Mouse (Mus musculus) left cerebral cortex, postnatal 10 days (tissue): ENCODE results near the gene Lix1. TPM values are rescaled to one million over a fixed set of nuclear protein-coding genes. Genes with fewer than 3 reads are reported as not detected.
A peak's percentile ranks its signal among the peaks of the same experiment; 100 is the strongest.

Experiments
- DNase-seq, 2 experiments: peaks; one replicate each; pipeline ENCODE4 v3.0.0; 2021 to 2022; ENCODE audit warnings: low spot score in 2 of 2, mixed read lengths in 1 of 2; ENCODE audit errors: extremely low spot score in 1 of 2
- intact Hi-C: fragments of 180-260 bp; cut with DNase I; formaldehyde crosslinking; loops from one replicate; pipeline ENCODE4 v1.15.1; 2025
- total RNA-seq, 2 experiments: library from RNA; stranded (reverse); gene quantifications; 2 replicates each; pipeline ENCODE4 v1.2.3; 2021

Lix1 gene
- total RNA-seq, 2 experiments from 2014 or later = 62.9 to 65.4 TPM

DNA sequence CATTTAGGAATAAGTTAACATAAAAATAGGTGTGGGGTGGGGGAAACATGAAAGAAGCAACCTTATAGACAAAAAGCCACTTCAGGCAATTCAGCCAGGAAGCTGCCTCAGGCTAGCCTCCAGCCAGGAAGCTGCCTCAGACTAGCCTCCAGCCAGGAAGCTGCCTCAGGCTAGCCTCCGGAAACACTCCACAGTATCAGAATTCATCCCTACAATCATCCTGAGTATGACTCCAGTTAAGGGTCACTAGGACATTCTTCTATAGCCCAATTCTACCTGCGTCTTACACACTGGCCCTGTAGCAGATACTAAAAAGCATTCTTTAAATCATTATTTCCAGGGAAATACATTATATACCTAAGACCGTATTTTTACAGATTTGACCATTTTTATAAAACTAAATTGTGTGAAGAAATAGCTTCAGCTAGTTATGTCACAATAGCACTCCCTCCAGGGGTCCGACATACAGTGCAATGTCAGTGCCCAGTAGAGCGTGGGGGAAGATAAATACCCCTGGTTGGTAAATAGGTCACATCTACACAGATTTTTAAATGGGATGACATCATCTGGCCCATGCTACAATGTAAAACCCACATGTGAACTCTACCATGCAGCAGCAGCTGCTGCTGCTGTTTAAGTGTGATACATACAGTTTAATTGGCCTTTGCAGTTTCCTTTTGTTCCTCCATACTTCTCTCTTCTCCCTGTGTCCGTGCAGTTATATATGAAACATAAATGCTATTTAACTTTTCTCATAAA is 6.4 kb downstream of the Lix1 start:
- intact Hi-C loops = no loop called here

DNA sequence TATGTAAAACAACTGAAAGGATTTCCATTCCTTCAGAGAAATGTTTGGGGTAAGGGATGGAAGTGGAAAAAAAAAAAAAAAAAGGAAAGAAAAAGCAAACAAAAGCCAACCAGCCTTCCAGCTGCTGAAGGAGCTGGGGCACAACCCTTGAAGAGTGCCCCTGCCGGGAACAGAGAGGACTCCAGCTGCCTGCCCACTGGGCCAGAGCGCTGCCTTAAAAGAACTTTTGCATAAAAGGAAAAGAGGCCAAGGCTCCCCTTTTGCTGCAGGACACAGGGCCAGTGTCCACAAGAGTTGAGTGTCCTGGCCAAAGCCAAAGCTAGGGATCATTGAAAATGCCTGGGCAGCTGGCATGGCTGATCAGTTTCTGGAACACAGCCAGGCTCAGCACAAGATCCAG is 7.1 kb downstream of the Lix1 start:
- peak; percentile 44 to 47 for DNase-seq
- intact Hi-C loops = no loop called here

More for the DNA sequence above, 6.4 kb downstream of the Lix1 start:
- DNase-seq = no peak

DNA sequence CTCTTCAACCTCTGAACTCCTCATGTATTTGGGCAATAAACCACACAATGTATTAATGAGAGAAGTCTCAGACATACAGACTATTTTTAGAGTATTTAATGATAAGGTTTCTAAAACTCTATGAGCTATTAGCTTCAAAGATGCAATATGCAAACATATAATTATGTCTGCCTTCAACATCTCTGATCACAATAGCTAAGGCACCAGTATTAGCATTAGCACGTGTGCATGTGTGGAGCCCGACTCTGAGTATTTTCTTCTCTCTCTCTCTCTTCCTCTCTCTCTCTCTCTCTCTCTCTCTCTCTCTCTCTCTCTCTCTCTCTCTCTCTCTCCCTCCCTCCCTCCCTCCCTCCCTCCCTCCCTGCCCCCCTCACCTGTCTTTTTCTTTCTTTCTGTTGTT is 9.0 kb downstream of the Lix1 start:
- intact Hi-C loops = no loop called here
- no peak for DNase-seq

DNA sequence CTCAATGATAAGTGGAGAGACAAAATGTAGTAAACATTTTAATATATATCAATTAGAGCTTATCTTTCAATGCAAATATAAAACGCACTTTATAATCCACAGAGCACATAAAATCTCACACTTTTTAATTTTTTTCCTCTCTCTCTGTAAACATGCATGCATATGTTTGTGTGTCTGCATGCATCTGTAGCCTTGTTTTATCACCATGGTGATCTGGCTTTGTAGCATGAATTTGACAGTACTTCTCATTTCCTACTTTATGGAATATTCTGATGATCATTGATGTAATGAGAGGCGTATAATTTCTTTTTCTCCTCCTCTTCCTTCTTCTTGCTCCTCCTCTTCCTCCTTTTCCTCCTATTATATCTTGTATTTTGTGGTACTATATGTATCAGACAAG is 9.7 kb downstream of the Lix1 start:
- intact Hi-C loops = no loop called here
- no peak for DNase-seq

DNA sequence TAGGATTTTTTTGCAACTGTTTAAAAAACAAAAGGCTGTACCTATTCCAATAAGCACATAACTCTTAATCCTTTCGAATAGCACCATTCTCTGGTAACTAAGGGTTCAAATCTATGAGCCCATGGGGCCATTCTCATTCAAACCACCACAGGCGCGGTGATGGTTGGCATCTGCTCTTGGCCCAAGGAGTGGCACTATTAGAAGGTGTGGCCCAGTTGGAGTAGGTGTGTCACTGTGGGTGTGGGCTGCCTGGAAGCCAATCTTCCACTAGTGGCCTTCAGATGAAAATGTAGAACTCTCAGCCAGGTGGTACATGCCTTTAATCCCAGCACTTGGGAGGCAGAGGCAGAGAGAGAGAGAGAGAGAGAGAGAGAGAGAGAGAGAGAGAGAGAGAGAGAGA is 11.7 kb downstream of the Lix1 start:
- intact Hi-C loops = no loop called here
- no peak for DNase-seq

DNA sequence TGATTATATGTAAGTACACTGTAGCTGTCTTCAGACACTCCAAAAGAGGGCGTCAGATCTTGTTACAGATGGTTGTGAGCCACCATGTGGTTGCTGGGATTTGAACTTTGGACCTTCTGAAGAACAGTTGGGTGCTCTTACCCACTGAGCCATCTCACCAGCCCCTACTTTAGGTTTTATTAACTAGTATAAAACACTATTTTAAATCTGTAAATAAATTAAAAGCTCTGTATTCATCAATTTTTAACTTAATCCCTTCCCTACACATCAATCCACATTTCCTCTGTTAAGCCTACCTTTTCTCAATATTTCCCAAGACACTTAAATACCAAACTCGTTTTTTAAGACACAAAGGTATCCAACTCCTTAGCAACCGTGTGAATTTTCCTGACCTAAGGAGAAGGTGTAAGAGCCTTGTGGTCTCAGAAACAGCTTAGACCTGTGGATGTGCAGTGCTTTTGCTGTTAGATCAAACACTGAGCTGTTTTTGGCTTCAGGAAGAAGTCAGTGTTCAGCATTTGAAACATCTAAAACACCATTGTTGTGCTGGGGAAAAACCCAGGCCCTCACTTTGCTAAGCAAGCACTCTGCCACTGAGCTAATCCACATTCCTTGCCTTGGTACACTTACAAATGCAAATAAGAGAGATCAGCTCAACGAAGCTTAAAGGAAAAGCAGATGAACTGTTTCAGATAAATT is 22.3 kb downstream of the Lix1 start:
- intact Hi-C loops = no loop called here

DNA sequence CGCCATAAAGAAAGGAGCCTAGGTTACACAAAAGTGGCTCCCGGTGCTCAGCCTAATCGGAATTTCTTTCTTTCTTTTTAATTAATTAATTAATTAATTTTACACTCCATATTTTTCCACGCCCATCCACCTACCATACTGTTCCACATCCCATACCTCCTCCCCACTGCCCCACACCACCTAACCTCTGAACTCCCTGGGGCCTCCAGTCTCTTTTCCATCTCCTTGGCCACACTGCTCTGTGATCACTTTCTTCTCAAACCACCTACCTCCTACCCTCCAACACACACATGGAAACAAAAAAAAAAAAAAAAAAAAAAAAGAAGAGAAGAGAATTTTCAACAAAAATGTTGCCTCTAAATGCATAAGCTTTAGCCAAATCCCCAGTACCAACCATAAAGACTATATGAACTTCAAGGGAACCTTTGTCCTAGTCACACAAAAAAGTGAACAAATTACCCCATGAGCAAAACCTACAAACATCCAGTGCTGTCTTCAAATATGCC is 22.9 kb downstream of the Lix1 start:
- no peak for DNase-seq
- intact Hi-C loops = no loop called here

More for the DNA sequence above, 22.3 kb downstream of the Lix1 start:
- no peak for DNase-seq

DNA sequence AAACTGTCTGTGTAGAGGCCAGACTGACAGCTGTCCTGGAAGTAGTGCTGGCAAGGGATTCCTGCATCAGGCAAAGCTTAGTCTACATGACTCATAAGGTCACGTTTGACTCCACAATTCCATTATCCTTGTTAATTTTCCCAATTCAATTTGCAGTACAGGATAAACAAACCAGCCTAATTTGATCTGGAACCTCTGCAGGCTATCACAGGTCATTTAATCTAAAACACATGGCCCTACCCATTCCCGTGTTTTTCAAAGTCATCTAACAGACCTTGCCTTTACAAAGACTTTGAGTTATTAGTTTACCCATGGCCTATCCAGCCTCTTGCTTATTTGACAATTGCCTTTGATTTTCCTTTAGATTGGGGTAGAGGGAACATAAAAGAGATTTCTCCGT is 23.4 kb downstream of the Lix1 start:
- DNase-seq = no peak

DNA sequence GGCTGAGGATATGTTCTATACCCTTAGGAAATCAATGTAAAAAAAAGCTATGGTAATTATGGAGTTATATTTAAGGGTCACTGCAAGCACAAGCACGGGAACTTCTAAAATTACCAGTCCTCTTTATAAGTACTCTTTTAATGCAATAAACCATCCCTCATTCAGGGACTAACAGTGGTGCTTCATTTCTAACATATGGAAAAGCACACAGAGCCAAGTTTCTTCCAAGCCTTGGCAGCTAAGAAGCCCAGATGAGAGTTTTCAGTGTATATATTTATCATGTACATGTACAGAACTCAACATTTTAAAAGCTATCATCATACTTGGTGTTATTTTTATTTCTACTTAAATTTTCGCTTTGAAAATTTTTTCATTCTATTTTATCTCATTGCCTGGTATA is 26.4 kb downstream of the Lix1 start:
- intact Hi-C loops = no loop called here
- DNase-seq = peak in 1 of 2 experiments; percentile 32

More for the DNA sequence above, 23.4 kb downstream of the Lix1 start:
- intact Hi-C loops = no loop called here

DNA sequence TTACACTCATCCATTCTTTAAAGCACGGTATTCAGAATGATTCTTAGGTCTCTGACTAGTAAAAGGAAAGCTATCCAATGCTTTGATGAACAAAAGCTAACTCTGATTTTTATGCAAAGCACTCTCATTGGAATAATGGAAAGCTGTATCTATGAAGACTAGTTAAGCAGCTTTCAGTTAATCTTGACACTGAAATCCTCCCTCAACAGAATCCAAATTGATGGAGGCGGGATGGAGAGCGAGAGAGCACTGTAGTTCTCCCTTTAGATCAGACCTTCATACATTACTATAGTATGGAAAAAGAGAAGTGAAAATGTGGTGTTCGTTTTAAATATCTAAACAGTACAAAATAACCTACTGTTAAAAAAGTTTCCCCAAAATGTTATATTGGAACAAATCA is 31.2 kb downstream of the Lix1 start:
- no peak for DNase-seq
- intact Hi-C loops = no loop called here

DNA sequence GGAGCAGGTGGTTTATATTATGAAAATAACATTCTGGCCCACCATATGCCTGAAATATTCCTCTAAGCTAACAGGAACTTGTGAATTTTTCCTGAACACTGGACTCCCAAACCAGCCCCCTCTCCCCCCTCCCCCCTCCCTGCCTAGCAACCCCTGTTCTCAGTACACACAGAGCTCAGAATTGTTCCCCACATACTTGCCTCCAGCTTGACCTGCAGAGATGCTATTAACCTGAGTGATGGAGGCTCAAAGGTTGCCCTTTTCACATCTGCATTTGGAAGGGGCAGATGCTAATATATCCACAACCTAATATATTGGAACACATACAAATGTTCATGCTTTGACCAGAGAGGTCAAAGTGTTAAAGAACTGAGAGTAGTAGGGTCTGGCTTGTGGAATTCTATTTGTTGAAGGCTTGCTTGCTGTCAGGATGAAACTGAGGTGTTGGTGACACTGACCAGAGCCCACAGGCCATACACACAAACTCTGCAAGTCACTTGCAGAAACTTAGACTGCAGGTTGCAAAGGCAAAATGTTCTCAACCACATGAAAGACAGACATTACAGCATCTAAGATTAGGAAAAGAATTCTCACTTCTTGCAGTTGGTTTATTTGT is 36.2 kb downstream of the Lix1 start:
- intact Hi-C loops = no loop called here
- DNase-seq = no peak

DNA sequence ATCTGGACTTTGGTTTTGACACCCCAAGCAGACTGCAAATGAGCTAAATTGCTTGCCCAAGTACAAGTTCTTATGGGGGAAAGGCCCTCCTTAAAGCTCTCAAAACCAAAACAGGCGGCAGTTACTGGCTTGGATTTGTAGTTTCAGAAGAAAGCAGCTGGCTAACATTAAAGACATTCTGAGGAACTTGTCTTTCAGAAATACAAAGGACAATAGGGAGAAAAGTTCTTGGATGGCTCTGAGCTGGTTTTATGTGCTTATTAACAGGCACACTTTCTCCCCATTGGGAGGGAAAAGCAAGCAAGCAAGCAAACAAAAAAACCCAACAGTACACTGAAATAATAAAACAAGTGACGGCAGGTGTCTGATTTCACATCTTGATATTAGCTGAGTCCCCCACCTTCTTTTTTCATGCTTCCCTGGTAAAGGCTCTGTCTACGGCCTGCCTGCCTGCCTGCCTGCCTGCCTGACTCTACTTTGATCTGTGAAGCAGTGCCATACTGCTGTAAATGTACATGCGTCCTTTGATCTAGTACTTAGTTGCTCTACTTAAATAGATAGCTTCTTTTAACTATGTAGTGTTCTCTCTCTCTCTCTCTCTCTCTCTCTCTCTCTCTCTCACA is 39.5 kb downstream of the Lix1 start:
- intact Hi-C loops = no loop called here
- no peak for DNase-seq

DNA sequence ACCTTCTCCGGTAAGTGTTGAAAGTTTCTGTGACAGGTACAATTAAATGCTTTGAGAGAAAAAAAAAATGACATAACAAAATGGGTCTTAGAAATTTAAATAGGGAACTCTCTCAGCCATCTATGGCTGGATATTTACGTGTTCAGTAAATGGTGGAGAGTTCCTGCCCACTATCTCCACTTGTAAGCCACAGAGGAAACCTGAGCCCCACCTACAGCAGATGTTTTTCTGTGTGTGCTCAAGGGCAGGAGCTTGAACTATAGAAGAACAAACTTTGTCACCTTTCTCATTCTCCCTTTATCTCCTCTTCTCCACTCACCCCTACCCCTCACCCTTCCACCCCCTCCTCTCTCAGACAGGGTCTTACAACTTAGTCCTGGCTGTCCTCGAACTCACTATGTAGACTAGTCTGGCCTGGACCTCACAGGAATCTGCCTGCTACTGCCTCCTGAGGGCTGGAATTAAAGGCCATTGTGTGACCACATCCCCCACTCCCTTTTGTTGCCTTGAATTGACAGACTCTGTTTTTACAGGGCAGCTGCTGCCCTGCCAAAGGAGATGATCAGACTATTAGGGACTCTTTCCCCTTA is 41.9 kb downstream of the Lix1 start:
- intact Hi-C loops = no loop called here

DNA sequence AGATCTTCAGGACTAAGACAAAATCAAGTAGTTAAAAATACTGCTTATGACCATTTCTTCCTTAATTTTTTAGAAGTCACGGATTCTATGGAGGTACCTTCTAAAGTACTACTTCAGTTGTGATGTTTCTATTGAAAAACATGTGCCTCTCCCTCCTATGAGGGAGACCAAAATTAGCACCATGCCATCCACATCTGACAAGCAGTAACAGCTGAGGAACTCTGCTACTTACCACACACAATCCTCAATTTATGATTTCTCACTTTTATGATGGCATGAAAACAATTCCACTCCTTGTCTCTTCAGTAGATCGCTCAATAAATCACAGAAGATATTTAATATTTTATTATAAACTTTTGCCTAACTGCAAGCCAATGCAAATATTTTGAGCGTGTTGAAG is 44.2 kb downstream of the Lix1 start:
- no peak for DNase-seq
- intact Hi-C loops = loop anchor here (5.0 kb wide), 1 partner anchor 44 kb away; the partner anchor contains the start of gene Lix1

More for the DNA sequence above, 41.9 kb downstream of the Lix1 start:
- no peak for DNase-seq

DNA sequence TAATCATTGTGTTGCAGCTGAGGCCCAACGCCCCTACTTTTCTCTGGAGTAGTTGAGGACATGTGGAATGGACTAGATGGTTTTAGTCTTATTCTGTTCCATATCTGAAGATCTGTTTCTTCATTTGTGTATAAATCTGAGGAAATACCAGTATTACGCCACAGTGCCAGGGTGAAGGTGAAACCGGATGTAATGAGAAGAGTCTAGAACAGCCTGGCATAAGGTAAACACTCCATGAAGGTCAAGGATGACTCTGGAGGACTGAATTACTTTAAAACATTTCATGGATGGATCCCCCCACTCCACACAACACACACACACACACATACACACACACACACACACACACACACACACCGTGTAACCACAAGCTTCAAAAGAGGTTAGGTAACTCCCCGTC is 45.3 kb downstream of the Lix1 start:
- DNase-seq = no peak

DNA sequence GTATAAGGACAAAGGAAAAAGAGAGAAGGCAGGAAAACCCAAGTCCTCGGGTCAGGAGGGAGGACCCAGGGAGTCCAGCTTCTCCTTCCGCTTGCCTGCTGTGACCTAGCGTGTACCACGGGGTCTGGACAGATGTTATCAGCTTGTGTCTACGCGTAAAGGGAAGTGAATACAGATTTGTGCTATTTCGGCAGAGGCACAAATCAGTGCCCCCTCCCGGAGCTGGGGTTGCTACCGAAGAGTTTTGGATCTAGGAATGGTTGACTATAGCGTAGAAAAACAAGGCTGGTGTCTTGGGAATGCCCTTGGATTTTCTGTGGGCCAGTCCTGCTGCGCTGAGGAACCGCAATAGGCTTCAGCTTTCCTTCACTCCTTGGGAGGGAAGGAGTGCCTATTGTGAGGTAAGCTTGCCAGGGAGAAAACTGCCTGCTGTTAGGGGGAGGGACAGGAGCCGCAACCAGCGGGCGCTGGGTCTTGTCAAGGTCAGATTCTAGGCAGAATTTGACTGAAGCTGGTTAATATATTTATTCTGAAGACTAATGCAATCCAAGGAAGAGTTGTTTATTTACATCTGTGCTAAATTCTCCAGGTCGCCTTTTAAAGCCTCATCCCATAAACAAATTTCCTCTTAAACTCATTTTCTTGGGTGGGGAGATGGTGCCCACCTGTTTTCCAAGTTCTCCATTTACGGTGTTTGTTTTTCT is 46.4 kb downstream of the Lix1 start:
- DNase-seq = peak in 1 of 2 experiments; percentile 63
- intact Hi-C loops = loop anchor here (5.0 kb wide), 1 partner anchor 47 kb away; the partner anchor contains the start of gene Lix1

More for the DNA sequence above, 45.3 kb downstream of the Lix1 start:
- intact Hi-C loops = loop anchor here (5.0 kb wide), 1 partner anchor 46 kb away; the partner anchor contains the start of gene Lix1

DNA sequence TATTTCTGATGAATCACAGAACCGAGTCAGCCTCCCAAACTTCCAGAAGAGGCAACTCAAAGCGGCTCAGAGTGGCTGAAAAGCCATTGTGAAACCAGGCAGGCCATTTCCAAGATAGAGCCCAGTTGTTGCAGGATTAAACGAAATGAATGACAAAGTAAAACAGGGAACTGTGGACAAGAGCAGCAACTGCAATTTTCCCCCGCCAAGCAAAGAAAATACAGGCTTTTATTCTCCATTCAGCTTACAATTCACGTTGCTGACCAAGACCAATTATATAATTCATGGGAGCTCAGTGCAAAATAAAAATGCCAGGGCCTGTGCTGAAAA is 46.9 kb downstream of the Lix1 start:
- no peak for DNase-seq
- intact Hi-C loops = loop anchor here (5.0 kb wide), 1 partner anchor 47 kb away; the partner anchor contains the start of gene Lix1

DNA sequence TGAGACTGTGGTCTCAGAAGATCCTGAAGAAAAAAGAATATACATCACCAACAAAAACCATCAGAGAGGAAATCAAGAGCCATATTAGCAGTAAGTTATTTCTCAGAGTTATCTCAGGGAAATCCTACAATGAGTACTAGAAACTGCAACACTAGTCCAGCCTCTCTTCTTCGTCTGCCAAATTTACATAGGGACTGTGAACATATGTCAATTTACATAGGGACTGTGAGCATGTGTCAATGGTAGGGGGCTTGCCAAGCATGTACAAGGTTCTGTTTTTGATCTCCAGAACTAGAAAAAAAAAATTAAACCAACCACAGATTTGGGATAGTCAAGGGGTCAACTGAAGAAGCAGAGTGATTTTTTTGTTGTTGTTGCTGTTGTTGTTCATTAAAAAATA is 48.6 kb downstream of the Lix1 start:
- no peak for DNase-seq
- intact Hi-C loops = no loop called here
